Mouse (Mus musculus) midbrain, embryonic 13.5 days (tissue): ENCODE results near the gene Usp24. TPM values are rescaled to one million over a fixed set of nuclear protein-coding genes. Genes with fewer than 3 reads are reported as not detected.
"Not testable (repeated sequence)": the region's sequence is repeated elsewhere in the genome, so short reads cannot be mapped to it uniquely, and the experiment has no call there.

Experiments used
- ATAC-seq: fragments of 200-750 bp; cut with Nextera tagmentation; 2 replicates; pipeline ENCODE4 v1.8.0; 2017; ENCODE audit warnings: mild to moderate bottlenecking, moderate TSS enrichment, moderate library complexity
- H3K27ac ChIP-seq: fragments of 300-500 bp; sonication (generic); 2 replicates; pipeline ENCODE4 v1.5.1; 2015; ENCODE audit warnings: inconsistent platforms, mild to moderate bottlenecking, moderate library complexity
- H3K27me3 ChIP-seq: fragments of 300-500 bp; sonication (generic); 2 replicates; pipeline ENCODE4 v1.6.1; 2015; ENCODE audit warnings: mild to moderate bottlenecking, inconsistent platforms
- H3K36me3 ChIP-seq: fragments of 300-500 bp; sonication (generic); 2 replicates; pipeline ENCODE4 v1.6.1; 2015; ENCODE audit warnings: mild to moderate bottlenecking, inconsistent platforms
- H3K4me1 ChIP-seq: fragments of 300-500 bp; sonication (generic); replicated peaks from 2 replicates; pipeline ENCODE4 v1.6.1; 2015; ENCODE audit warnings: inconsistent platforms
- H3K4me2 ChIP-seq: fragments of 300-500 bp; sonication (generic); replicated peaks from 2 replicates; pipeline ENCODE4 v1.6.1; 2015; ENCODE audit warnings: moderate library complexity, mild to moderate bottlenecking, inconsistent platforms
- H3K4me3 ChIP-seq: fragments of 300-500 bp; sonication (generic); replicated peaks from 2 replicates; pipeline ENCODE4 v1.5.1; 2015; ENCODE audit warnings: mild to moderate bottlenecking, inconsistent platforms
- H3K9ac ChIP-seq: fragments of 300-500 bp; sonication (generic); replicated peaks from 2 replicates; pipeline ENCODE4 v1.6.1; 2015; ENCODE audit warnings: mild to moderate bottlenecking, inconsistent platforms
- H3K9me3 ChIP-seq: fragments of 300-500 bp; sonication (generic); 2 replicates; pipeline ENCODE4 v1.6.1; 2016; ENCODE audit warnings: mild to moderate bottlenecking, inconsistent platforms
- WGBS: fragments of 180-500 bp; shearing (Covaris S2); methylation state at CpG from one replicate; pipeline ENCODE4 v1.1.7; 2015; 5-methylcytosine and 5-hydroxymethylcytosine counted together
- polyA plus RNA-seq: library from polyadenylated mRNA; unstranded; fragments of >200 nt; fragmentation: Nextera tagmentation; extraction: Ambion mirVana; gene quantifications from 2 replicates; pipeline ENCODE4 v1.2.1, GENCODE M21; 2015

The Usp24 gene
- polyA plus RNA-seq, 1 experiment from 2014 or later, result 9.1 TPM

GRCm38 (mm10) chr4:106327436-106327835 is 11.4 kb downstream of the Usp24 start:
- H3K4me3 ChIP-seq, result no peak overlapping the region
- WGBS, result 92% methylated on average over 5 of the region's 5 CpGs

GRCm38 (mm10) chr4:106328704-106329103 is 12.7 kb downstream of the Usp24 start:
- Histone ChIP-seq H3K27me3 (no peaks in the 10 kb centered on the region), H3K9me3 (no peaks in the 10 kb centered on the region), H3K9ac (no peak overlapping the region), H3K27ac (no peak overlapping the region), H3K4me3 (no peak overlapping the region), H3K36me3 (no peaks in the 10 kb centered on the region), H3K4me2 (no peak overlapping the region), H3K4me1 (no peaks in the 10 kb centered on the region)
- ATAC-seq, result no peak
- 95% methylated on average over 4 of the region's 4 CpGs for WGBS

More at GRCm38 (mm10) chr4:106327436-106327835, 11.4 kb downstream of the Usp24 start:
- no peak for ATAC-seq
- Histone ChIP-seq H3K4me2 (no peak overlapping the region), H3K27me3 (no peaks in the 10 kb centered on the region), H3K9me3 (no peaks in the 10 kb centered on the region), H3K36me3 (no peaks in the 10 kb centered on the region), H3K27ac (no peak overlapping the region), H3K9ac (no peak overlapping the region), H3K4me1 (no peaks in the 10 kb centered on the region)

- not testable (repeated sequence) for ATAC-seq
- 90% methylated on average over 6 of the region's 6 CpGs for WGBS
These were observed 13.2 kb downstream of the Usp24 start for GRCm38 (mm10) chr4:106329171-106329570.

GRCm38 (mm10) chr4:106330371-106330819 is 14.4 kb downstream of the Usp24 start:
- Histone ChIP-seq H3K27ac (no peak overlapping the region), H3K9me3 (no peaks in the 10 kb centered on the region), H3K9ac (no peak overlapping the region), H3K36me3 (no peaks in the 10 kb centered on the region), H3K4me2 (no peak overlapping the region), H3K27me3 (no peaks in the 10 kb centered on the region), H3K4me3 (no peak overlapping the region), H3K4me1 (no peaks in the 10 kb centered on the region)
- no peak for ATAC-seq
- 94% methylated on average over 5 of the region's 5 CpGs for WGBS

More at GRCm38 (mm10) chr4:106329171-106329570, 13.2 kb downstream of the Usp24 start:
- not testable (repeated sequence) for H3K4me1 ChIP-seq, H3K9ac ChIP-seq, H3K36me3 ChIP-seq, H3K27ac ChIP-seq, H3K9me3 ChIP-seq, H3K4me3 ChIP-seq, H3K4me2 ChIP-seq, H3K27me3 ChIP-seq

GRCm38 (mm10) chr4:106333071-106333470 is 17.1 kb downstream of the Usp24 start:
- WGBS, result 93% methylated on average over 3 of the region's 3 CpGs
- ATAC-seq, result no peak
- Histone ChIP-seq H3K36me3 (no peaks in the 10 kb centered on the region), H3K27ac (no peak overlapping the region), H3K9me3 (no peaks in the 10 kb centered on the region), H3K4me3 (no peak overlapping the region), H3K4me2 (no peak overlapping the region), H3K9ac (no peak overlapping the region), H3K27me3 (no peaks in the 10 kb centered on the region), H3K4me1 (no peaks in the 10 kb centered on the region)

GRCm38 (mm10) chr4:106333584-106333983 is 17.6 kb downstream of the Usp24 start:
- WGBS, result 91% methylated on average over 2 of the region's 2 CpGs

GRCm38 (mm10) chr4:106335858-106336257 is 19.8 kb downstream of the Usp24 start:
- 82% methylated on average over 1 of the region's 1 CpGs for WGBS
- ATAC-seq, result no peak

More at GRCm38 (mm10) chr4:106333584-106333983, 17.6 kb downstream of the Usp24 start:
- no peaks in the 10 kb centered on the region for H3K36me3 ChIP-seq
- no peaks in the 10 kb centered on the region for H3K27me3 ChIP-seq
- no peak overlapping the region for H3K4me3 ChIP-seq
- no peak overlapping the region for H3K27ac ChIP-seq
- H3K9ac ChIP-seq, result no peak overlapping the region
- no peak overlapping the region for H3K4me2 ChIP-seq
- H3K4me1 ChIP-seq, result no peaks in the 10 kb centered on the region
- H3K9me3 ChIP-seq, result no peaks in the 10 kb centered on the region
- no peak for ATAC-seq

GRCm38 (mm10) chr4:106347664-106348063 is 31.7 kb downstream of the Usp24 start:
- Histone ChIP-seq H3K27ac (no peak overlapping the region), H3K36me3 (peaks cover 41% of the 10 kb centered on the region), H3K27me3 (no peaks in the 10 kb centered on the region), H3K4me3 (no peak overlapping the region), H3K4me1 (no peaks in the 10 kb centered on the region), H3K4me2 (no peak overlapping the region), H3K9ac (no peak overlapping the region), H3K9me3 (no peaks in the 10 kb centered on the region)
- ATAC-seq, result no peak
- 87% methylated on average over 1 of the region's 1 CpGs for WGBS

More at GRCm38 (mm10) chr4:106335858-106336257, 19.8 kb downstream of the Usp24 start:
- no peaks in the 10 kb centered on the region for H3K36me3 ChIP-seq
- no peak overlapping the region for H3K4me2 ChIP-seq
- no peak overlapping the region for H3K4me3 ChIP-seq
- no peaks in the 10 kb centered on the region for H3K27me3 ChIP-seq
- H3K9me3 ChIP-seq, result no peaks in the 10 kb centered on the region
- no peaks in the 10 kb centered on the region for H3K4me1 ChIP-seq
- no peak overlapping the region for H3K27ac ChIP-seq
- H3K9ac ChIP-seq, result no peak overlapping the region

- peaks cover 42% of the 10 kb centered on the region for H3K36me3 ChIP-seq
- ATAC-seq, H3K9me3 ChIP-seq, H3K27me3 ChIP-seq, H3K9ac ChIP-seq, H3K4me1 ChIP-seq, H3K4me3 ChIP-seq, H3K4me2 ChIP-seq, H3K27ac ChIP-seq: not testable (repeated sequence)
- 94% methylated on average over 2 of the region's 2 CpGs for WGBS
These were observed 39.0 kb downstream of the Usp24 start for GRCm38 (mm10) chr4:106355025-106355424.

GRCm38 (mm10) chr4:106370013-106370412 is 54.0 kb downstream of the Usp24 start:
- no peak overlapping the region for H3K9ac ChIP-seq
- H3K4me2 ChIP-seq, result no peak overlapping the region
- H3K27me3 ChIP-seq, result no peaks in the 10 kb centered on the region
- H3K36me3 ChIP-seq, result peaks cover 54% of the 10 kb centered on the region
- no peaks in the 10 kb centered on the region for H3K4me1 ChIP-seq
- no peaks in the 10 kb centered on the region for H3K9me3 ChIP-seq
- no peak overlapping the region for H3K27ac ChIP-seq
- WGBS, result 89% methylated on average over 6 of the region's 6 CpGs
- no peak overlapping the region for H3K4me3 ChIP-seq
- no peak for ATAC-seq

- H3K9me3 ChIP-seq, result no peaks in the 10 kb centered on the region
- no peak overlapping the region for H3K9ac ChIP-seq
- no peaks in the 10 kb centered on the region for H3K4me1 ChIP-seq
- H3K4me3 ChIP-seq, result no peak overlapping the region
- H3K27ac ChIP-seq, result no peak overlapping the region
- H3K36me3 ChIP-seq, result peaks cover 59% of the 10 kb centered on the region
- H3K27me3 ChIP-seq, result no peaks in the 10 kb centered on the region
- no peak overlapping the region for H3K4me2 ChIP-seq
- no peak for ATAC-seq
- 73% methylated on average over 1 of the region's 1 CpGs for WGBS
These were observed 59.8 kb downstream of the Usp24 start for GRCm38 (mm10) chr4:106375857-106376256.

- H3K9me3 ChIP-seq, result no peaks in the 10 kb centered on the region
These were observed 63.0 kb downstream of the Usp24 start for GRCm38 (mm10) chr4:106378839-106379572.

More at GRCm38 (mm10) chr4:106378839-106379572, 63.0 kb downstream of the Usp24 start:
- H3K27ac ChIP-seq, result no peak overlapping the region
- no peak overlapping the region for H3K4me2 ChIP-seq
- H3K4me3 ChIP-seq, result no peak overlapping the region
- 85% methylated on average over 14 of the region's 14 CpGs for WGBS
- H3K9ac ChIP-seq, result no peak overlapping the region
- peaks cover 61% of the 10 kb centered on the region for H3K36me3 ChIP-seq
- no peaks in the 10 kb centered on the region for H3K4me1 ChIP-seq
- no peak for ATAC-seq
- H3K27me3 ChIP-seq, result no peaks in the 10 kb centered on the region
